Mouse (Mus musculus) ovary, postnatal 14 days (tissue): Measurements from ENCODE around the gene Dpp9.

Experiments
- DNase-seq: peaks from one replicate; pipeline ENCODE4 v3.0.0; 2022; ENCODE audit warnings: low spot score

Dpp9 gene

GRCm38 (mm10) chr17:56183658-56184103, 35.0 kb downstream of the Dpp9 start, which contains the start of gene Mydgf:
Gene Mydgf (minus strand): TSS chr17:56183920.
- DNase-seq = peak; percentile 94

DNA sequence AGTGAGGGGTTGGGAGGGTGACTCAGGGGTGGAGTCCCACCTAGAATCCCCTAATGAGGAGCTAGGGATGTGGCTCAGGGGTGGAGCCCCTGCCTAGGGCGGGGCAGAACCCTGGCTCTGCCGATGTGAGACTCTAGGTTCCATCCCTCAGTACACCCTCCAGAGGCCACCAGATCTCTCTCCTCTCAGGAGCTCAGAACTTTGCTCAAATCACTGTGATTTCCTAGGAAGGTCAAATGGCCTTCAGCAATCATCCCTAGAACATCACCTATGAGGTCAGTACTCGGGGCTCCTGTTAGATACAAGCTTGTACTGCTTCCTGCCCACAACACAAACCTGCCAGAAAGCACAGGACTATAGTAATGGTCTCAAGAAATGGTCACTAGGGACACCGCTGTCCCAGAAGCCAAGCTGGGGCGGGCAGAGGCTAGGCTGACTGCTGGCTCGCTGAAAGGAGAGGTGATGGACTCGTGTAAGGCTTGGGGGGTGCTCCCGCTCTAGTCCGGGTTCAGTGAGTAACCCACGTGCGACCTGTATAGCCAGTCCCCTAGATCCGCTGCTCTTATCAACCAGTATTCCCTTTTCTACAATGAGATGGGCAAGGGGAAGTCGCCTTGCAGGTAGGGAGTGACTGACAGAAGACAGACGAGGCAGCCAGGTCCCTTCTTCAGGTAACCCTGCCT, 35.6 kb downstream of the Dpp9 start:
- DNase-seq = no peak

DNA sequence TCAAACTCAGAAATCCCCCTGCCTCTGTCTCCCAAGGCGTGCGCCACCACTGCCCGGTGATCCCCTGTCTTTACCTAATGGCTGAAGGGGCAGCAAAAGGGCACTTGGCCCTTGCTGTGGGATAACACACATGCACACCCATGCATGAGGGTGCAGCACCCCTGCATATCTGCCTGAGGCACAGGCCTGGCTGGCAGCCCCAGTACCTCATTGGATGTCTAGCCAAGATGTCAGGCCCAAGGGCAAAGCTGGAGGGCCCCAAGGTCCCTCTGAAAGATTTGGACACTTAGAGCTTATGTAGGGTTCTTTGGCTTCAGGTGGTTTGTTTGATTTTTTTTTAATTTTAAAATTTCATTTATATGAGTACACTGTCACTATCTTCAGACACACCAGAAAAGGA, 43.3 kb downstream of the Dpp9 start:
- no peak for DNase-seq

DNA sequence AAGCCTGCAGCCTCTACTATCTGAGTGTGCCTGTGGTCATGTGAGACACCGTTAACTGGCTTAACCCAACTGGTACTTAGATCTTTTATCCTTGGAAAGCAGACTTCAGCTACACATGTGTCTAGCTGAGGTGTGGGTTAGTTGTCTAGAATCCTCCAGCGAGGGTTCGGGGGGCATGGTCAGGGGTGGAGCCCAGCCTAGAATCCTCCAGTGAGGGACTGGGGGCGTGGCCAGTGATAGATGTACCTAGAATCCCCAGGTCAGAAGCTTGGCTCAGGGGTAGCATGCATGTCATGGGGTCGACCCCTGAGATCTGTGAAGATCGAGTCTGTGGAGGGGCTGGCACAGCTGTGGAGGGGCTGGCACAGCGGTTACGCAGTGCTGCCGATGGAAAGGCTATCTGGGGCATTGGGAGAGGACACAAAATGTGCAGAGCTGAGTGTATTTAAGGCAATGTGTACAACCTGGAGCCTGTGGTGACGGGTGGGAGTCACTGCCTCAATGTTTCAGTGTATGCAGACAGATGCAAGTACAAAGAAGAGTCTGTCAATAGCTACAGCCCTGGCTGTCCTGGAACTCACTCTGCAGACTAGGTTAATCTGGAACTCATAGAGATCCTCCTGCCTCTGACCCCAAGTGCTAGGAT, 45.2 kb downstream of the Dpp9 start:
- no peak for DNase-seq

DNA sequence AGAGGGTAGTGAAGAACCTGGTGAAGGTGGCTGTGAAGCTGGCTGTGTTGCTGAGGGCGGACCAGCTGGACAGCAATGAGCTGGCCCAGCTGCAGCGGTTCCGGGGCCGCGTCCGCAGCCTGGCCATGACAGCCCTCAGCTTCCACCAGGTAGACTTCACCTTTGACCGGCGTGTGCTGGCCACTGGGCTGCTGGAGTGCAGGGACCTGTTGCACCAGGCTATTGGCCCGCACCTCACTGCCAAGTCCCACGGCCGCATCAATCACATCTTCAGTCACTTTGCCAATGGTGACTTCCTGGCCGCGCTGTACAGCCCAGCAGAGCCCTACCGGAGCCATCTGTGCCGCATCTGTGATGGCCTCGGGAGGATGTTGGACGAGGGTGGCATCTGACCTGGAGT, 46.8 kb downstream of the Dpp9 start:
- DNase-seq = no peak

- no peak for DNase-seq
Observed at GRCm38 (mm10) chr17:56171456-56171855, 47.2 kb downstream of the Dpp9 start.

- no peak for DNase-seq
Observed at GRCm38 (mm10) chr17:56170636-56171035, 48.1 kb downstream of the Dpp9 start.

DNA sequence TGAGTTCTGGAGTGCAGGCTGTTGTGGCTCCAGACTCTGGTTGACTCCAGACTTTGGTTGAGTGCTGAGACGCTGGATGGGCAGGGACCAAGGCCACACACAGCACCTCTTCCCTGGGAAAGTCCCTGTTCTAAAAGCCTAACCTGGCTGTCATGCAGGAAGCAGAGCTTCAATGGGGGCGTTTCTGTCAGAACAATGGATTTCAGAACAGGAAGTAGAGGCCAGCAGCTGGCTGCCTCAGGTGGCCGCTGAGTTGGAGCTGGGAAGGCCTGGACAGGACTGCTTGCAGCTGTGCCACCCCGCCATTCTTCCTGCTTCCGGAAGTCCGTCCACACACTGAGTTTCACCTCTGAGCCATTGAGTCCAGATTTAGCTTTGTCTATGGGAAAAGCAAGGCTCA, 48.9 kb downstream of the Dpp9 start:
- DNase-seq = no peak

DNA sequence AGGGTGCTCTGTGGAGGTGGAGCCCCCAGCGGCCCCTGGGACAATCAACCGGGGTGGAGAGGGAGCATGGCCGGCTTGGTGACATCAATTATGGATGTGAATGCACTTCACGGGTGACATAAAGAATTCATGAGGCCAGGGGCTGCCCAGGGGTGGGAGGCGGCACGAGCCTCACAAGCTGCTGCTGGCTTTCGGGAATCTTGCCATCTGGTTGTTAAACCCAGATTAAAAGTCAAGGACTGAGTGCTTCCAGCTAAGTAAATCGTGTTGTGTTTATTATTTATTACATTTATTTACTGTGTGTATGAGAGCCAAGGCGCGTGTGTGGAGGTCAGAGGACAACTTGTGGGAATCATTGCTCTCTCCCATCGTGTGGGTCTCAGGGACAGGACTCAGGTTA, 53.0 kb downstream of the Dpp9 start:
- no peak for DNase-seq

- DNase-seq = no peak
Observed at GRCm38 (mm10) chr17:56164510-56164909, 54.2 kb downstream of the Dpp9 start.

- no peak for DNase-seq
Observed at GRCm38 (mm10) chr17:56163523-56164102, 55.1 kb downstream of the Dpp9 start.

- peak; percentile 88 for DNase-seq
Observed at GRCm38 (mm10) chr17:56162231-56162774, 56.4 kb downstream of the Dpp9 start, which contains the start of gene Tnfaip8l1. Gene Tnfaip8l1 (plus strand): TSS chr17:56162477.

GRCm38 (mm10) chr17:56159729-56160128, 59.0 kb downstream of the Dpp9 start:
- peak; percentile 44 for DNase-seq

GRCm38 (mm10) chr17:56153643-56154042, 65.1 kb downstream of the Dpp9 start:
- peak; percentile 75 for DNase-seq

DNA sequence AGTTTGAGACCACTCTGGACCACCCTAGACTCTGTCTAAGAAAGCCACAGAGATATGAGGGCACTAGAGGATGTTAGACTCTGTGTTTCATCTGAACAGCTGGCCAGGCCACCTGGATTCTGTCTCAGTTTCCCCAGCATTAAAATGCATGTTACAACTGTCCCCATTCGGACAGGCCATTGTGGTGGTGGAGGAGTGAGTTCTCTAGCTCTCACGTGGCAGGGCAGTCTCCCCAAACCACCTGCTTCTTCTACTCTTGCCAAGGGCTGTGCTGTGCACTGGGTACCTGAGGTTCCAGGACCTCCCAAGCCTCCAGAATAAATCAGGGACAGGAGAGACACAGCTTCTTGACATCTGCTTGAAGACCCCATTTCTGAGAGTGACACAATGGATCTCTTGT, 68.8 kb downstream of the Dpp9 start:
- no peak for DNase-seq

- DNase-seq = no peak
Observed at GRCm38 (mm10) chr17:56148790-56149618, 69.7 kb downstream of the Dpp9 start.

DNA sequence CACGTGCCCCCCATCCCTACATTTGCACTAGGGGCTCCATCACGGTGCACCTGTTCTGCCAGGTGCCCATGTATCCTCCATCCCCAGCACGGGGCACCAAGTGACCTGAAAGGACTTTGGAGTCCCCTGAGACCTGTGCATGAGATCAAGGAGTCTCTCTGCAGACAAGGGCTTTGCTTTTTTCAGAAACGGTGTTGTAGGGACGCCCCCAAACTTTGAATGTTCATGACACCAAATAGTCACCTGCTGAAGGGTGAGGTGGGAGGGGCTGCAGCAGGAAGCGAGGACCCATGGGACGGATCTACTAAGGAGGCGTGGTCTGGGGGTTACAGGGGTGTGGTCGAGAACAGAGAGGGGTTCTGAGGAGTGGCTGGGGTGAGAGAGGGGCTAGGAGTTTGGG, 70.4 kb downstream of the Dpp9 start:
- DNase-seq = no peak

GRCm38 (mm10) chr17:56147420-56147819, 71.3 kb downstream of the Dpp9 start:
- no peak for DNase-seq

DNA sequence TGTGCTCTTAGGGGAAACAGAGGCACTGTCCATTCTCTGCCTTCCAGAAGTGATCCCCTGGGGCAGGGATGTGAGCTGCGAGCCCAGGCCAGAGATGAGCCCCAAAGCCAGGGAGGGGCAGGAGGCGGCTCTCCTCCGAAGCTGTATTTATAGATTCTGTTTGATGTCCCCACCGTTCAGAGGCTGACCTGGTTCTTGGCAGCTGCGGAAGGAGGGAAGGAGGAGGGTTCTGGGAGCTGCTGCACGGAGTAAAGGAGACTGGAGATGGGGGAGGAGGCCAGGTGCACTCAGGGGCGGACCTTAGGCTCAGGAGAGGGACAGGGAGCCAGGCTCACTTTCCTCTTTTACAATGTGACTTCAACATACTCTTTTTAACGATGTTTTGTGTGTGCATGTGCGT, 72.6 kb downstream of the Dpp9 start:
- no peak for DNase-seq

- no peak for DNase-seq
Observed at GRCm38 (mm10) chr17:56144546-56144945, 74.2 kb downstream of the Dpp9 start.

DNA sequence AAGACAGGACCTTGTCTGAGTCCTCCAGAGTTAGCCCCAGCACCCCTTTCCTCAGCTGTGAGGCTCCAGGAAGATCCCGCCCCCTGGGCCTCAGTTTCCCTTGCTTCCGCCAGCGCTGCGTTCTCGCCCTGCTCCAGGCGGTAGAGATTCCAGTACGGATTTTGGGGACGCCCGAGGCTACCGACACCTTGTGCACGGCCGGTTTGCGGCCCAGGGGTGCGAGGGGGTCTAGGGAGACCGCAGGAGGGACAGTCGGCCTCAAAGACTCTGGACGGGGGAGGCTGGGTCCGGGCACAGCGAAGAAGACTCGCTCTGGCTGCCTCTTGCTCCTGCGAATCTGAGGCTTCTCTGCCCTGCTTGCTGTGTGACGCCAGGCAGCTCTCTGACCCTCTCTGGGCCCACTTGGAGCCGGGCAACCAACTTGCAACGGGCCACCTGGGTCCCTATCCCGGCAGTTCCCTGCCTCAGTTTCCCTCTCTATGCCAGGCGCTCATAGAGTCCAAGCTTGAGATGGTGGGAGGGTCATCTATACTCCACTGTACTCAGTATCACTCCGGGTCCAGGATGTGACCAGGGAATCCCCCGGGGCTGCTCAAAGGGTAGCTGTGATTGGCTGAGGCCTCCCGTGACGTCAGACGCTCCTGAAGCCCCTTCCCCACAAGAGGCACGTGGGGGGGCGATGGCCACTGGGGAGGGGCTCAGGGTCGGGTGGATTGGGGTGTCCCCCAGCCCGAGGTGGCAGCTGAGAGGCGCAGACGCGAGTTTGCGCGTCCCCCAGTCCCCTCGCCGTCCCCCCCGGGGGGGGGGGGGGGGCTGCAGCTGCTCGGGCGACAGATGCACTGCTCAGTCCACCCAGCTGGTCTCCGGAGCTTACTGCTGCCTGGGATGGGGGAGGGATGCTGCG, 76.8 kb downstream of the Dpp9 start:
- no peak for DNase-seq
